Mouse (Mus musculus) adrenal gland, adult 2 months (tissue): Measurements from ENCODE around the gene Lrriq1. TPM values are rescaled to one million over a fixed set of nuclear protein-coding genes. Genes with fewer than 3 reads are reported as not detected.

Source experiments
- DNase-seq: peaks from one replicate; pipeline ENCODE4 v3.0.0; 2021
- polyA plus RNA-seq: library from polyadenylated mRNA; depleted of rRNA; stranded (reverse); fragments of >200 nt; gene quantifications from 2 replicates; pipeline ENCODE4 v1.2.3, GENCODE M21; 2012; rRNA removed
- total RNA-seq, 2 experiments: library from RNA; stranded (reverse); gene quantifications; 2 replicates each; pipeline ENCODE4 v1.2.3; 2021

Gene Lrriq1
- total and polyA plus RNA-seq, 3 experiments = 0.02 to 0.43 (median 0.14) TPM

- DNase-seq = no peak
These were observed 206.9 kb downstream of the Lrriq1 start for GRCm38 (mm10) chr10:103029132-103029729.

- DNase-seq = peak; percentile 23
These were observed 207.6 kb downstream of the Lrriq1 start for GRCm38 (mm10) chr10:103028253-103029131.

GRCm38 (mm10) chr10:103027931-103028252 lies 208.2 kb downstream of the Lrriq1 start:
- no peak for DNase-seq

- DNase-seq = no peak
These were observed 208.7 kb downstream of the Lrriq1 start for GRCm38 (mm10) chr10:103027226-103027930.

- DNase-seq = no peak
These were observed 209.4 kb downstream of the Lrriq1 start for GRCm38 (mm10) chr10:103026636-103027225.

- no peak for DNase-seq
These were observed 233.6 kb downstream of the Lrriq1 start for GRCm38 (mm10) chr10:103002556-103002955.

- no peak for DNase-seq
These were observed 235.2 kb downstream of the Lrriq1 start for GRCm38 (mm10) chr10:103000902-103001301.

- DNase-seq = no peak
These were observed 236.5 kb downstream of the Lrriq1 start for GRCm38 (mm10) chr10:102999584-102999983.

Other genes with a start within 250 kb of the Lrriq1 start
- gene Alx1, start 206.1 kb downstream of the Lrriq1 start, total RNA-seq = not detected
- gene Alx1, start 206.1 kb downstream of the Lrriq1 start, polyA plus RNA-seq = not detected in 2 replicates
- 1 to 10 TPM; 3.8 to 4.4 TPM for gene Slc6a15, start 131.5 kb upstream of the Lrriq1 start, total RNA-seq
- gene Slc6a15, start 131.5 kb upstream of the Lrriq1 start, polyA plus RNA-seq = 2.3 and 4.0 TPM in 2 replicates